8 mouse cellular contexts compared by ENCODE assay signal in the genomic region with DNA sequence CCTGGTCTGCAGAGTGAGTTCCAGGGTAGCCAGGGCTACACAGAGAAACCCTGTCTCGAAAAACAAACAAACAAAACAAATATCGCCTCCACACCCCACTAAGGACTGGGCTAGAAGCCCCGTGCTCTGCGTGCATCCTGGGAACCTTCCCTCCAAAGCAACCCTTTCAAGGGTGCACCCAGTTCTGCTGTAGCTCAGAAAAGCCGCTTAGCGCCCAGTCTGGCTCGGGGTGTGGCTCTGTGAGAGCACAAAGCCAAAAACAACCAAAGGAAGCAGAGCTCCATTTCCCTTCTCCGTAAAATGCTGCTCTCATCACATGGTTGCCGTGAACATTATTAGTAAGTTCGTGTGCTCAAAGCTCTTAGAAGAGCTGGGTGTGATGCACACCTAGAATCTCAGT. TPM values are rescaled to one million over a fixed set of nuclear protein-coding genes. Genes with fewer than 3 reads are reported as not detected.
DNase-seq lines count a peak whose midpoint lies in the region; ATAC-seq and TF ChIP-seq lines count a peak whose summit lies in the region.

No protein-coding gene starts in this region.

- no peak for DNase-seq in neural tube, embryonic 11.5 days (ENCODE audit: low spot score)
- DNase-seq in neural tube, embryonic 10.5 days (ENCODE audit: extremely low spot score, low spot score): no peak
- DNase-seq in heart, adult 2 months: peak; percentile 53 to 57
- no peak for DNase-seq in limb, embryonic 10.5 days (ENCODE audit: low spot score)
- no peak for DNase-seq in midbrain, embryonic 14.5 days
- no peak for DNase-seq in cerebellum, postnatal 14 days
- DNase-seq in ovary, postnatal 10 days (ENCODE audit: low spot score): no peak

- 0 out of 2 replicates have a peak, but pooled peaks cover 2% of the 10 kb centered on the region for H3K27me3 ChIP-seq in neural tube, embryonic 11.5 days (ENCODE audit: control insufficient read depth, insufficient read depth, low read length)
- no peaks in the 10 kb centered on the region for H3K27me3 ChIP-seq in heart, adult 2 months (ENCODE audit: control insufficient read depth, insufficient read depth, low read length)
- H3K27me3 ChIP-seq in limb, embryonic 10.5 days (ENCODE audit: low read depth, poor library complexity, severe bottlenecking): peaks cover 36% of the 10 kb centered on the region
- 0 out of 2 replicates have a peak, but pooled peaks cover 3% of the 10 kb centered on the region for H3K27me3 ChIP-seq in midbrain, embryonic 14.5 days (ENCODE audit: control insufficient read depth, insufficient read depth, low read length)

- TF ChIP-seq CTCF in heart, adult 2 months (IDR thresholded peaks at IDR 0.05): no peak

- no peaks in the 10 kb centered on the region for H3K36me3 ChIP-seq in neural tube, embryonic 11.5 days (ENCODE audit: control insufficient read depth, insufficient read depth, low read length)
- H3K36me3 ChIP-seq in heart, adult 2 months (ENCODE audit: control insufficient read depth, insufficient read depth, low read length): no peaks in the 10 kb centered on the region
- H3K36me3 ChIP-seq in limb, embryonic 10.5 days: no peaks in the 10 kb centered on the region
- no peaks in the 10 kb centered on the region for H3K36me3 ChIP-seq in midbrain, embryonic 14.5 days (ENCODE audit: control insufficient read depth, insufficient read depth, low read length)

- WGBS in neural tube, embryonic 11.5 days: 11% methylated on average over 10 of the region's 10 CpGs
- WGBS in heart, adult 2 months: 5% methylated on average over 10 of the region's 10 CpGs
- 10% methylated on average over 10 of the region's 10 CpGs for WGBS in limb, embryonic 10.5 days
- 11% methylated on average over 10 of the region's 10 CpGs for WGBS in midbrain, embryonic 14.5 days

- peak overlapping the region; percentile 95 for H3K4me2 ChIP-seq in neural tube, embryonic 11.5 days (ENCODE audit: low read depth)
- H3K4me2 ChIP-seq in midbrain, embryonic 14.5 days (ENCODE audit: low read length): peak overlapping the region; percentile 85

- peak overlapping the region; percentile 60; the same call in 1 of the 2 replicates for H3K9ac ChIP-seq in neural tube, embryonic 11.5 days (ENCODE audit: low read length)
- H3K9ac ChIP-seq in heart, adult 2 months (ENCODE audit: low read depth, low read length): peak overlapping the region; percentile 91
- peak overlapping the region; percentile 58 for H3K9ac ChIP-seq in midbrain, embryonic 14.5 days (replicated peaks; ENCODE audit: low read length)

- peak; percentile 60 for TF ChIP-seq POLR2A in heart, adult 2 months (IDR thresholded peaks at IDR 0.05; ENCODE audit: insufficient read depth, low read depth, low read length)

- no peak overlapping the region for H3K27ac ChIP-seq in neural tube, embryonic 11.5 days (ENCODE audit: low read depth, low read length)
- peak overlapping the region; percentile 90 for H3K27ac ChIP-seq in heart, adult 2 months
- peak overlapping the region; percentile 58; the same call in 1 of the 2 replicates for H3K27ac ChIP-seq in limb, embryonic 10.5 days
- no peak overlapping the region for H3K27ac ChIP-seq in midbrain, embryonic 14.5 days (replicated peaks; ENCODE audit: low read depth, low read length)

- ATAC-seq in neural tube, embryonic 11.5 days (ENCODE audit: insufficient read depth, low FRiP score, low TSS enrichment): no peak
- no peak for ATAC-seq in midbrain, embryonic 14.5 days (ENCODE audit: low FRiP score, low TSS enrichment)
- ATAC-seq in cerebellum, adult (ENCODE audit: insufficient number of reproducible peaks, low FRiP score, low TSS enrichment): no peak

- H3K9me3 ChIP-seq in neural tube, embryonic 11.5 days (ENCODE audit: control insufficient read depth, low read length): no peaks in the 10 kb centered on the region
- no peaks in the 10 kb centered on the region for H3K9me3 ChIP-seq in limb, embryonic 10.5 days (replicated peaks)
- H3K9me3 ChIP-seq in midbrain, embryonic 14.5 days (ENCODE audit: control insufficient read depth, low read length): no peaks in the 10 kb centered on the region

- H3K4me1 ChIP-seq in neural tube, embryonic 11.5 days (ENCODE audit: control insufficient read depth, insufficient read depth, low read length): 0 out of 2 replicates have a peak, but pooled peaks cover 7% of the 10 kb centered on the region
- H3K4me1 ChIP-seq in heart, adult 2 months (ENCODE audit: control insufficient read depth, insufficient read depth, low read length): peaks cover 2% of the 10 kb centered on the region; the same call in 1 of the 2 replicates
- H3K4me1 ChIP-seq in limb, embryonic 10.5 days: peaks cover 23% of the 10 kb centered on the region
- H3K4me1 ChIP-seq in midbrain, embryonic 14.5 days (ENCODE audit: control insufficient read depth, insufficient read depth, low read length): peaks cover 5% of the 10 kb centered on the region; the same call in 1 of the 2 replicates

- 0 out of 2 replicates have a peak, but pooled peaks have one; percentile 22 for TF ChIP-seq EP300 in heart, adult 2 months (IDR thresholded peaks at IDR 0.05; ENCODE audit: insufficient read depth, low read depth, low read length)

- H3K4me3 ChIP-seq in neural tube, embryonic 11.5 days (ENCODE audit: low read depth, low read length): peak overlapping the region; percentile 47
- peak overlapping the region; percentile 80 for H3K4me3 ChIP-seq in heart, adult 2 months
- H3K4me3 ChIP-seq in limb, embryonic 10.5 days: peak overlapping the region; percentile 70
- H3K4me3 ChIP-seq in midbrain, embryonic 14.5 days (replicated peaks; ENCODE audit: low read depth, low read length): peak overlapping the region; percentile 46

- intact Hi-C loops in heart, adult 2 months (cut with DNase I): loop anchor here (1.0 kb wide), 1 partner anchor 16 kb away; no protein-coding TSS in a partner anchor

- no peaks in the 10 kb centered on the region for H3K79me2 ChIP-seq in heart, adult 2 months (replicated peaks; ENCODE audit: control insufficient read depth, insufficient read depth, low read length)

RNA-seq across cellular contexts. Expression of a gene that starts 0.5 kb away (rescaled TPM):
- 1.1 and 1.4 TPM in 2 replicates for polyA plus RNA-seq in neural tube, embryonic 11.5 days (2014; fragmentation: Nextera tagmentation; extraction: Ambion mirVana)
- 1 to 10 TPM; 2.4 to 3.6 TPM for total RNA-seq in heart, adult 2 months (2021)
- 2.3 and 3.3 TPM in 2 replicates for polyA plus RNA-seq in heart, adult 2 months (2012; rRNA removed)
- 2.6 and 3.2 TPM in 2 replicates for polyA plus RNA-seq in limb, embryonic 10.5 days (2016; fragmentation: Nextera tagmentation; extraction: Ambion mirVana)
- 0.62 and 1.2 TPM in 2 replicates for polyA plus RNA-seq in midbrain, embryonic 14.5 days (2014; fragmentation: Nextera tagmentation; extraction: Ambion mirVana)

RNA-seq across cellular contexts. Expression of a gene that starts 11.9 kb away (rescaled TPM):
- 69.2 and 77.8 TPM in 2 replicates for polyA plus RNA-seq in neural tube, embryonic 11.5 days (2014; fragmentation: Nextera tagmentation; extraction: Ambion mirVana)
- total RNA-seq in heart, adult 2 months (2021): 10 to 100 TPM; 44.3 to 45.2 TPM
- polyA plus RNA-seq in heart, adult 2 months (2012; rRNA removed): 107 and 128 TPM in 2 replicates
- 85.8 and 92.6 TPM in 2 replicates for polyA plus RNA-seq in limb, embryonic 10.5 days (2016; fragmentation: Nextera tagmentation; extraction: Ambion mirVana)
- polyA plus RNA-seq in midbrain, embryonic 14.5 days (2014; fragmentation: Nextera tagmentation; extraction: Ambion mirVana): 108 and 109 TPM in 2 replicates

RNA-seq across cellular contexts. Expression of a gene that starts 32.1 kb away (rescaled TPM):
- 7.6 TPM in 2 replicates for polyA plus RNA-seq in neural tube, embryonic 11.5 days (2014; fragmentation: Nextera tagmentation; extraction: Ambion mirVana)
- total RNA-seq in heart, adult 2 months (2021): not detected
- polyA plus RNA-seq in heart, adult 2 months (2012; rRNA removed): 0.31 TPM in 1 of 2 replicates, not detected in the other
- 0.59 and 1.4 TPM in 2 replicates for polyA plus RNA-seq in limb, embryonic 10.5 days (2016; fragmentation: Nextera tagmentation; extraction: Ambion mirVana)
- 40.1 and 49.0 TPM in 2 replicates for polyA plus RNA-seq in midbrain, embryonic 14.5 days (2014; fragmentation: Nextera tagmentation; extraction: Ambion mirVana)

RNA-seq across cellular contexts. Expression of a gene that starts 50.7 kb away (rescaled TPM):
- polyA plus RNA-seq in neural tube, embryonic 11.5 days (2014; fragmentation: Nextera tagmentation; extraction: Ambion mirVana): 30.0 and 30.4 TPM in 2 replicates
- total RNA-seq in heart, adult 2 months (2021): 10 to 100 TPM; 39.0 to 46.5 TPM
- 43.1 and 60.1 TPM in 2 replicates for polyA plus RNA-seq in heart, adult 2 months (2012; rRNA removed)
- polyA plus RNA-seq in limb, embryonic 10.5 days (2016; fragmentation: Nextera tagmentation; extraction: Ambion mirVana): 31.2 and 37.1 TPM in 2 replicates
- polyA plus RNA-seq in midbrain, embryonic 14.5 days (2014; fragmentation: Nextera tagmentation; extraction: Ambion mirVana): 23.3 and 28.8 TPM in 2 replicates

RNA-seq across cellular contexts. Expression of a gene that starts 53.5 kb away (rescaled TPM):
- 19.1 and 21.4 TPM in 2 replicates for polyA plus RNA-seq in neural tube, embryonic 11.5 days (2014; fragmentation: Nextera tagmentation; extraction: Ambion mirVana)
- 1 to 10 TPM; 6.9 to 8.3 TPM for total RNA-seq in heart, adult 2 months (2021)
- polyA plus RNA-seq in heart, adult 2 months (2012; rRNA removed): 7.6 and 8.8 TPM in 2 replicates
- 9.9 and 11.8 TPM in 2 replicates for polyA plus RNA-seq in limb, embryonic 10.5 days (2016; fragmentation: Nextera tagmentation; extraction: Ambion mirVana)
- polyA plus RNA-seq in midbrain, embryonic 14.5 days (2014; fragmentation: Nextera tagmentation; extraction: Ambion mirVana): 21.9 and 25.4 TPM in 2 replicates

Comparison
In these comparisons a context has a peak if more than half of its experiments do, and no peak if none do; other contexts are left out.
1. DNase-seq: peak in heart, adult 2 months (2 of 2); none in neural tube, embryonic 11.5 days (single experiment), neural tube, embryonic 10.5 days (single experiment), limb, embryonic 10.5 days (single experiment), midbrain, embryonic 14.5 days (single experiment), cerebellum, postnatal 14 days (0 of 2) and ovary, postnatal 10 days (single experiment).
2. H3K27ac ChIP-seq: peak in heart, adult 2 months (single experiment) and limb, embryonic 10.5 days (single experiment); none in neural tube, embryonic 11.5 days (single experiment) and midbrain, embryonic 14.5 days (single experiment).
3. Peak in every context shown above with its lines, with median percentiles within 50 percentile points of each other: H3K4me3 ChIP-seq and H3K9ac ChIP-seq.